Mouse (Mus musculus): Measurements from ENCODE around the gene Rplp0. TPM values are rescaled to one million over a fixed set of nuclear protein-coding genes. Genes with fewer than 3 reads are reported as not detected.

Rplp0 gene
- 2,479 and 3,010 TPM in 2 replicates for polyA plus RNA-seq (2012; rRNA removed)

GRCm38 (mm10) chr5:115559237-115560101 lies at the start of gene Rplp0:
Rplp0 (plus strand) TSS chr5:115559467.

GRCm38 (mm10) chr5:115564737-115565393 lies 5.6 kb downstream of the Rplp0 start, which contains the start of gene Gcn1l1:
Gcn1l1 (plus strand) TSS chr5:115565254.

Other genes with a start within 250 kb of the Rplp0 start
- gene Srsf9, start 232.3 kb upstream of the Rplp0 start, polyA plus RNA-seq (2012; rRNA removed): 78.5 and 102 TPM in 2 replicates
- gene Gatc, start 218.3 kb upstream of the Rplp0 start, polyA plus RNA-seq (2012; rRNA removed): 6.6 and 8.4 TPM in 2 replicates
- gene Triap1, start 218.2 kb upstream of the Rplp0 start, polyA plus RNA-seq (2012; rRNA removed): 12.5 and 13.4 TPM in 2 replicates
- gene Cox6a1, start 210.5 kb upstream of the Rplp0 start, polyA plus RNA-seq (2012; rRNA removed): 6,572 and 7,327 TPM in 2 replicates
- gene Msi1, start 129.9 kb upstream of the Rplp0 start, polyA plus RNA-seq (2012; rRNA removed): 5.0 and 5.8 TPM in 2 replicates
- 184 TPM in 1 of 2 replicates, not detected in the other for gene Pla2g1b, start 93.2 kb upstream of the Rplp0 start, polyA plus RNA-seq (2012; rRNA removed)
- gene Sirt4, start 74.7 kb upstream of the Rplp0 start, polyA plus RNA-seq (2012; rRNA removed): 43.4 and 55.0 TPM in 2 replicates
- 182 and 192 TPM in 2 replicates for gene Pxn, start 52.8 kb upstream of the Rplp0 start, polyA plus RNA-seq (2012; rRNA removed)
- 38.3 and 45.5 TPM in 2 replicates for gene Gcn1l1, start 5.8 kb downstream of the Rplp0 start, polyA plus RNA-seq (2012; rRNA removed)
- gene Rab35, start 72.4 kb downstream of the Rplp0 start, polyA plus RNA-seq (2012; rRNA removed): 55.2 and 84.2 TPM in 2 replicates
- 19.0 and 23.6 TPM in 2 replicates for gene Bicdl1, start 172.2 kb downstream of the Rplp0 start, polyA plus RNA-seq (2012; rRNA removed)

Data from colon, adult 2 months (tissue).